Mouse (Mus musculus) liver, postnatal 0 days (tissue): ENCODE data around the gene Ntm. TPM values are rescaled to one million over a fixed set of nuclear protein-coding genes. Genes with fewer than 3 reads are reported as not detected.

ENCODE experiments used
- ATAC-seq: fragments of 200-750 bp; cut with Nextera tagmentation; 2 replicates; pipeline ENCODE4 v1.8.0; 2017; ENCODE audit warnings: mild to moderate bottlenecking, moderate library complexity
- DNase-seq: peaks from one replicate; pipeline ENCODE4 v3.0.0-alpha.2; 2016
- H3K27ac ChIP-seq: fragments of 300-500 bp; sonication (generic); 2 replicates; pipeline ENCODE4 v1.5.1; 2014; ENCODE audit warnings: antibody characterized with exemption, moderate library complexity, mild to moderate bottlenecking, low read depth
- H3K27me3 ChIP-seq: fragments of 300-500 bp; sonication (generic); 2 replicates; pipeline ENCODE4 v1.6.1; 2014; ENCODE audit warnings: low read length, control low read depth, mixed read lengths; ENCODE audit not compliant: insufficient read depth
- H3K36me3 ChIP-seq: fragments of 300-500 bp; sonication (generic); replicated peaks from 2 replicates; pipeline ENCODE4 v1.6.1; 2014; ENCODE audit warnings: mild to moderate bottlenecking, control low read depth, low read length, moderate library complexity, mixed read lengths; ENCODE audit not compliant: insufficient read depth
- H3K4me1 ChIP-seq: fragments of 300-500 bp; sonication (generic); 2 replicates; pipeline ENCODE4 v1.6.1; 2014; ENCODE audit warnings: antibody characterized with exemption, mild to moderate bottlenecking, control low read depth; ENCODE audit not compliant: insufficient read depth
- H3K4me2 ChIP-seq: fragments of 300-500 bp; sonication (generic); 2 replicates; pipeline ENCODE4 v1.6.1; 2014; ENCODE audit warnings: low read depth, mild to moderate bottlenecking, low read length, moderate library complexity, mixed read lengths
- H3K4me3 ChIP-seq: fragments of 300-500 bp; sonication (generic); 2 replicates; pipeline ENCODE4 v1.5.1; 2014; ENCODE audit warnings: low read depth, low read length
- H3K9ac ChIP-seq: fragments of 300-500 bp; sonication (generic); replicated peaks from 2 replicates; pipeline ENCODE4 v1.6.1; 2014; ENCODE audit warnings: mild to moderate bottlenecking, moderate library complexity
- H3K9me3 ChIP-seq: fragments of 300-500 bp; sonication (generic); 2 replicates; pipeline ENCODE4 v1.6.1; 2016; ENCODE audit warnings: mild to moderate bottlenecking, control low read depth, low read length, mixed read lengths
- CTCF ChIP-seq: sonication (generic); IDR thresholded peaks from 2 replicates; pipeline ENCODE4 v1.5.1; 2016; ENCODE audit warnings: antibody characterized with exemption, low read depth
- EP300 ChIP-seq: IDR thresholded peaks from 2 replicates; pipeline ENCODE4 v1.6.1; 2016; ENCODE audit warnings: antibody characterized with exemption, low read depth, mild to moderate bottlenecking
- WGBS: fragments of 180-500 bp; shearing (Covaris S2); extraction: QIAGEN DNeasy Blood & Tissue Kit; methylation state at CpG from one replicate; pipeline ENCODE4 v1.1.7; 2014; ENCODE audit not compliant: insufficient replicate concordance; 5-methylcytosine and 5-hydroxymethylcytosine counted together
- polyA plus RNA-seq: library from polyadenylated mRNA; unstranded; fragments of >200 nt; fragmentation: Nextera tagmentation; extraction: Ambion mirVana; gene quantifications from 2 replicates; pipeline ENCODE4 v1.2.1, GENCODE M21; 2015

Ntm gene
- polyA plus RNA-seq, 1 experiment from 2014 or later, result 1.00 TPM

DNA sequence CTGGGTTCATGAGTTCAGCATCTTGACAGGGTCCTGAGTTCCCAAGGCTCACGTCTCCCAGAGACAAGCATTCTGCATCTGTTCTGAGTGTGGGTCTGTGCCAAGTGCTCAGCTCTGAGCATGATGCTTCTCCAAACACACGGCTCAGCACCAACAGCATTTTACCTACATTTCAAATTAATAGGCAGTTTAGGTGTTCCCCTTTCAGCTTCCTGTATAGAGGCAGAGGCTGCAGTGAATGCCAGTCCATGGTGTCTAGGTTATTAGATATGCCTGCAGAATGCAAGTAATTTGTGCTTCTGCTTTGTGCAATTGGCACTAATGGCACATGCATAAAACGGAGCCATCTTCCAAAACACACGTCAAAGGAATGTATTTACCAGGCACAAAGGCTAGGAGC, 757.3 kb downstream of the Ntm start:
- Histone ChIP-seq H3K9me3 (no peaks in the 10 kb centered on the region), H3K4me3 (no peak overlapping the region), H3K27ac (no peak overlapping the region), H3K4me1 (no peaks in the 10 kb centered on the region), H3K36me3 (no peaks in the 10 kb centered on the region), H3K4me2 (no peak overlapping the region), H3K27me3 (no peaks in the 10 kb centered on the region), H3K9ac (no peak overlapping the region)
- no peak for ATAC-seq
- WGBS, result 67% methylated on average over 4 of the region's 4 CpGs
- no peak for DNase-seq
- TF ChIP-seq EP300, result no peak
- no peak for TF ChIP-seq CTCF

DNA sequence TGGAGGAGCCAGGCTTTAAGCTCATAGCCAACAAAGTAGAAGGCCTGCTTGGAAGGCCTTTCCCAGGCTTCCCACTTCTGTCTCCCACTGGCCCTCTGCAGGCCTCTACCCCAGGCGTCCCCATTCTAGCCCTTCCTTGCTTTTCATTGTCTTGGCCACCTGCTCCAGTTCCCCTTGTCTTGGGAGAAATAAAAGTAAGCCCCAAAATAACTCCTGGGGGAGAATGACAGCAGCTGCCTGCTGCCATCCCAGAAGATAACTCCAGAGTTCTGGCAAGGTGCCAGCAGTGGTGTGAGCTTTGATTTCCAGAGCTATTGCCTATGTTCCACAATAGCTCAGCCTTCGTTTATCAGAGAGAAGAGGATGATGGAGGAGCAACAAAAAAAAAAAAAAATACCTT, 760.7 kb downstream of the Ntm start:
- H3K4me3 ChIP-seq, result no peak overlapping the region
- H3K4me2 ChIP-seq, result no peak overlapping the region
- H3K27me3 ChIP-seq, result no peaks in the 10 kb centered on the region
- ATAC-seq (no peak), DNase-seq (no peak)
- H3K36me3 ChIP-seq, result no peaks in the 10 kb centered on the region
- H3K27ac ChIP-seq, result no peak overlapping the region
- H3K4me1 ChIP-seq, result no peaks in the 10 kb centered on the region
- no peaks in the 10 kb centered on the region for H3K9me3 ChIP-seq
- H3K9ac ChIP-seq, result no peak overlapping the region
- WGBS, result 38% methylated on average over 2 of the region's 2 CpGs
- TF ChIP-seq CTCF (no peak), EP300 (no peak)

DNA sequence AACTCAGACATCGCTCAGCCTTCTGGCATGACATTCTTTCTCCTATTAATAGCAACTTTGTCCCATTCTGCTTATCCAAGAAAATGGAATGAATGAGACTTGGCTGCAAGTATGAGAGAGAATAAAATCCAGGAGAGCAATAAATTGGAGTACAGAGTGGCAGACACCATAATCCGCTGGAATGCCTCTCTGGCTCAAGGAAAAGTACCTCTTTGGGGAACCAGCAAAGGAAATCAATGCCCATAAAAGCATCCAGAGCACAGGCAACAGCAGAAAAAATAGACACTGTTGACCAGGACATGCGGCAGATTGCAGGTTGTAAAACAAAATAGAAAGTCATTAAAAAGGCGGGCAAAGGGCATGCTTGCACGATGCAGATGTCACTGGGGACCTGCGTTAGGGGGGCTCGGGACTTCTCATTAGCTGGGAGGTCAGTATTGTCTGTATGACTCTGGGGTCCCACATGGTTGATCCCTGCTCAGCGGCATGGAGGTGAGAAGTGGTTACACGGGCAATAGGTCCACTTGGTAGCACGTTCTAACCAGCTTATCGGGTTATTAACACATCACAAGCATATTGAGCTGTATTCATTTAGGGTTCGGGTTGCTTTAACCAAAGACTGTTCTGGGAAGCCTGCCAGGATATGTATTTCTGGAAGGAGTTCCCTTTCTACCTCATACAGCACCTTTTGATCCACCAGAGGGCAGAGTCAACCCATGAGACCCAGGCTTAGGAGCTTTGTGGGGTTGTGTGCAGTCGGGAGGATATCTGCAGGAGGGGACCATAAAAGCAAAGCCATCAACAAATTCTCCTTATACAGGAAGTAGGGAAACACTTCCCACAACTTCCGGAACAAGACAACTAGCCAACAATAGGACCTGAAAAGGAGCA, 761.5 kb downstream of the Ntm start:
- no peak for ATAC-seq
- no peaks in the 10 kb centered on the region for H3K27me3 ChIP-seq
- H3K27ac ChIP-seq, result no peak overlapping the region

GRCm38 (mm10) chr9:29197046-29197445, 765.9 kb downstream of the Ntm start:
- no peaks in the 10 kb centered on the region for H3K4me1 ChIP-seq
- DNase-seq (no peak), ATAC-seq (no peak)
- H3K27ac ChIP-seq, result no peak overlapping the region
- H3K9me3 ChIP-seq, result no peaks in the 10 kb centered on the region
- no peak overlapping the region for H3K4me3 ChIP-seq
- no peaks in the 10 kb centered on the region for H3K36me3 ChIP-seq
- no peak for TF ChIP-seq EP300
- no peak for TF ChIP-seq CTCF
- 78% methylated on average over 3 of the region's 3 CpGs for WGBS
- no peaks in the 10 kb centered on the region for H3K27me3 ChIP-seq
- no peak overlapping the region for H3K4me2 ChIP-seq
- H3K9ac ChIP-seq, result no peak overlapping the region

More for the DNA sequence above, 761.5 kb downstream of the Ntm start:
- Histone ChIP-seq H3K4me3 (no peak overlapping the region), H3K9me3 (no peaks in the 10 kb centered on the region), H3K4me2 (no peak overlapping the region), H3K9ac (no peak overlapping the region), H3K4me1 (no peaks in the 10 kb centered on the region), H3K36me3 (no peaks in the 10 kb centered on the region)
- TF ChIP-seq CTCF, result 0 out of 2 replicates have a peak, but pooled peaks have one; percentile 17
- no peak for TF ChIP-seq EP300
- 54% methylated on average over 14 of the region's 14 CpGs for WGBS
- DNase-seq, result no peak

- no peak overlapping the region for H3K4me2 ChIP-seq
- H3K27me3 ChIP-seq, result no peaks in the 10 kb centered on the region
- WGBS, result 65% methylated on average over 2 of the region's 2 CpGs
- H3K9ac ChIP-seq, result no peak overlapping the region
- H3K36me3 ChIP-seq, result no peaks in the 10 kb centered on the region
- no peak for DNase-seq
- no peak overlapping the region for H3K4me3 ChIP-seq
- H3K27ac ChIP-seq, result no peak overlapping the region
- H3K9me3 ChIP-seq, result no peaks in the 10 kb centered on the region
- TF ChIP-seq CTCF (no peak), EP300 (no peak)
- no peaks in the 10 kb centered on the region for H3K4me1 ChIP-seq
- ATAC-seq, result no peak
Measured at GRCm38 (mm10) chr9:29194265-29194664, 768.7 kb downstream of the Ntm start.

- no peaks in the 10 kb centered on the region for H3K27me3 ChIP-seq
- H3K9ac ChIP-seq, result no peak overlapping the region
- no peak overlapping the region for H3K27ac ChIP-seq
- no peaks in the 10 kb centered on the region for H3K4me1 ChIP-seq
- no peak for TF ChIP-seq EP300
- no peak for TF ChIP-seq CTCF
- no peaks in the 10 kb centered on the region for H3K36me3 ChIP-seq
- DNase-seq (no peak), ATAC-seq (no peak)
- H3K9me3 ChIP-seq, result no peaks in the 10 kb centered on the region
- no peak overlapping the region for H3K4me3 ChIP-seq
- 68% methylated on average over 5 of the region's 5 CpGs for WGBS
- no peak overlapping the region for H3K4me2 ChIP-seq
Measured at GRCm38 (mm10) chr9:29183011-29183410, 779.9 kb downstream of the Ntm start.
